Mouse (Mus musculus) cerebellum, adult (tissue): Measurements from ENCODE around the gene Gm21477.
"Not testable (repeated sequence)": the region's sequence is repeated elsewhere in the genome, so short reads cannot be mapped to it uniquely, and the experiment has no call there.

Experiments
- ATAC-seq: cut with Nextera tagmentation; 2 replicates; pipeline ENCODE4 v1.9.2; 2017; ENCODE audit warnings: mild to moderate bottlenecking, moderate library complexity, mixed read lengths; ENCODE audit not compliant: insufficient number of reproducible peaks, low FRiP score, low TSS enrichment

The Gm21477 gene

GRCm38 (mm10) chrY:87116521-87116920 is at the start of gene Gm21477:
TSS of gene Gm21477 (plus strand) at chrY:87116821.
- ATAC-seq: not testable (repeated sequence)
